Mouse (Mus musculus): ENCODE results near the gene Zswim5.
A peak's percentile ranks its signal among the peaks of the same experiment; 100 is the strongest.
"Not testable (repeated sequence)": the region's sequence is repeated elsewhere in the genome, so short reads cannot be mapped to it uniquely, and the experiment has no call there.

Zswim5 gene

GRCm38 (mm10) chr4:116876995-116877728 is at the start of gene Zswim5:
Zswim5 (plus strand) TSS chr4:116877376.
- DNase-seq (ENCODE audit: low read depth) = peak; percentile 10

GRCm38 (mm10) chr4:116827819-116828218 is 49.4 kb upstream of the Zswim5 start:
- peak; percentile 56 for DNase-seq (ENCODE audit: low read depth)

- DNase-seq (ENCODE audit: low read depth) = no peak
Measured at GRCm38 (mm10) chr4:116829364-116830069, 47.7 kb upstream of the Zswim5 start.

GRCm38 (mm10) chr4:116830070-116830368 is 47.2 kb upstream of the Zswim5 start:
- no peak for DNase-seq (ENCODE audit: low read depth)

GRCm38 (mm10) chr4:116838999-116839398 is 38.2 kb upstream of the Zswim5 start:
- DNase-seq (ENCODE audit: low read depth) = no peak

GRCm38 (mm10) chr4:116840096-116840495 is 37.1 kb upstream of the Zswim5 start:
- not testable (repeated sequence) for DNase-seq (ENCODE audit: low read depth)

- DNase-seq (ENCODE audit: low read depth) = no peak
Measured at GRCm38 (mm10) chr4:116840841-116841240, 36.3 kb upstream of the Zswim5 start.

GRCm38 (mm10) chr4:116844324-116844723 is 32.9 kb upstream of the Zswim5 start:
- no peak for DNase-seq (ENCODE audit: low read depth)

- no peak for DNase-seq (ENCODE audit: low read depth)
Measured at GRCm38 (mm10) chr4:116849901-116850300, 27.3 kb upstream of the Zswim5 start.

- DNase-seq (ENCODE audit: low read depth) = no peak
Measured at GRCm38 (mm10) chr4:116854286-116854685, 22.9 kb upstream of the Zswim5 start.

GRCm38 (mm10) chr4:116857203-116857602 is 20.0 kb upstream of the Zswim5 start:
- no peak for DNase-seq (ENCODE audit: low read depth)

- DNase-seq (ENCODE audit: low read depth) = no peak
Measured at GRCm38 (mm10) chr4:116859711-116860110, 17.5 kb upstream of the Zswim5 start.

GRCm38 (mm10) chr4:116862023-116862422 is 15.2 kb upstream of the Zswim5 start:
- no peak for DNase-seq (ENCODE audit: low read depth)

GRCm38 (mm10) chr4:116869898-116870297 is 7.3 kb upstream of the Zswim5 start:
- no peak for DNase-seq (ENCODE audit: low read depth)

GRCm38 (mm10) chr4:116874595-116874994 is 2.6 kb upstream of the Zswim5 start:
- no peak for DNase-seq (ENCODE audit: low read depth)

- peak; percentile 9 for DNase-seq (ENCODE audit: low read depth)
Measured at GRCm38 (mm10) chr4:116876630-116876994, 564 bp upstream of the Zswim5 start.

- no peak for DNase-seq (ENCODE audit: low read depth)
Measured at GRCm38 (mm10) chr4:116877729-116878321, 649 bp downstream of the Zswim5 start.

GRCm38 (mm10) chr4:116878491-116878890 is 1.3 kb downstream of the Zswim5 start:
- DNase-seq (ENCODE audit: low read depth) = no peak

GRCm38 (mm10) chr4:116882679-116883078 is 5.5 kb downstream of the Zswim5 start:
- no peak for DNase-seq (ENCODE audit: low read depth)

GRCm38 (mm10) chr4:116894200-116895080 is 17.3 kb downstream of the Zswim5 start:
- DNase-seq (ENCODE audit: low read depth) = no peak

- no peak for DNase-seq (ENCODE audit: low read depth)
Measured at GRCm38 (mm10) chr4:116910489-116911181, 33.5 kb downstream of the Zswim5 start.

GRCm38 (mm10) chr4:116911202-116911601 is 34.0 kb downstream of the Zswim5 start:
- no peak for DNase-seq (ENCODE audit: low read depth)
